Mouse (Mus musculus): ENCODE measurements around the gene Tcf7l2. TPM values are rescaled to one million over a fixed set of nuclear protein-coding genes. Genes with fewer than 3 reads are reported as not detected.

Tcf7l2 gene
- total RNA-seq, 2 experiments from 2014 or later, result 15.7 to 22.7 TPM

GRCm38 (mm10) chr19:55812236-55812635 is 70.6 kb downstream of the Tcf7l2 start:
- DNase-seq, result no peak
- intact Hi-C loops (cut with DNase I), result no loop called here

- intact Hi-C loops (cut with DNase I), result no loop called here
These were observed 73.6 kb downstream of the Tcf7l2 start for GRCm38 (mm10) chr19:55815010-55815790.

GRCm38 (mm10) chr19:55816974-55817373 is 75.4 kb downstream of the Tcf7l2 start:
- DNase-seq, result no peak
- intact Hi-C loops (cut with DNase I), result no loop called here

More at GRCm38 (mm10) chr19:55815010-55815790, 73.6 kb downstream of the Tcf7l2 start:
- DNase-seq, result no peak

GRCm38 (mm10) chr19:55820202-55820601 is 78.6 kb downstream of the Tcf7l2 start:
- intact Hi-C loops (cut with DNase I), result no loop called here
- DNase-seq, result no peak

GRCm38 (mm10) chr19:55825001-55825827 is 83.6 kb downstream of the Tcf7l2 start:
- DNase-seq, result peak; percentile 33 to 34
- intact Hi-C loops (cut with DNase I), result no loop called here

GRCm38 (mm10) chr19:55825951-55826507 is 84.4 kb downstream of the Tcf7l2 start:
- DNase-seq, result no peak
- intact Hi-C loops (cut with DNase I), result no loop called here

- no peak for DNase-seq
- intact Hi-C loops (cut with DNase I), result no loop called here
These were observed 86.1 kb downstream of the Tcf7l2 start for GRCm38 (mm10) chr19:55827613-55828259.

GRCm38 (mm10) chr19:55830976-55831559 is 89.4 kb downstream of the Tcf7l2 start:
- DNase-seq, result peak in 1 of 2 experiments; percentile 23
- intact Hi-C loops (cut with DNase I), result no loop called here

GRCm38 (mm10) chr19:55832122-55832521 is 90.5 kb downstream of the Tcf7l2 start:
- intact Hi-C loops (cut with DNase I), result no loop called here
- no peak for DNase-seq

GRCm38 (mm10) chr19:55833807-55834385 is 92.3 kb downstream of the Tcf7l2 start:
- intact Hi-C loops (cut with DNase I), result no loop called here
- no peak for DNase-seq

GRCm38 (mm10) chr19:55836930-55837687 is 95.5 kb downstream of the Tcf7l2 start:
- DNase-seq, result no peak
- intact Hi-C loops (cut with DNase I), result no loop called here

- no peak for DNase-seq
- intact Hi-C loops (cut with DNase I), result no loop called here
These were observed 96.3 kb downstream of the Tcf7l2 start for GRCm38 (mm10) chr19:55837924-55838323.

- intact Hi-C loops (cut with DNase I), result no loop called here
- no peak for DNase-seq
These were observed 96.9 kb downstream of the Tcf7l2 start for GRCm38 (mm10) chr19:55838389-55839035.

- DNase-seq, result peak in 1 of 2 experiments; percentile 44
- intact Hi-C loops (cut with DNase I), result no loop called here
These were observed 97.5 kb downstream of the Tcf7l2 start for GRCm38 (mm10) chr19:55839036-55839555.

- no peak for DNase-seq
- intact Hi-C loops (cut with DNase I), result no loop called here
These were observed 99.0 kb downstream of the Tcf7l2 start for GRCm38 (mm10) chr19:55840499-55841121.

GRCm38 (mm10) chr19:55842046-55842445 is 100.4 kb downstream of the Tcf7l2 start:
- DNase-seq, result no peak

GRCm38 (mm10) chr19:55843111-55843887 is 101.7 kb downstream of the Tcf7l2 start:
- no peak for DNase-seq
- intact Hi-C loops (cut with DNase I), result no loop called here

More at GRCm38 (mm10) chr19:55842046-55842445, 100.4 kb downstream of the Tcf7l2 start:
- intact Hi-C loops (cut with DNase I), result no loop called here

Data from heart, postnatal 14 days (tissue).